Mouse (Mus musculus): ENCODE measurements around the gene Lyl1. TPM values are rescaled to one million over a fixed set of nuclear protein-coding genes. Genes with fewer than 3 reads are reported as not detected.

The Lyl1 gene
- total and polyA plus RNA-seq, 3 experiments: 2.7 to 8.2 (median 4.4) TPM

DNA sequence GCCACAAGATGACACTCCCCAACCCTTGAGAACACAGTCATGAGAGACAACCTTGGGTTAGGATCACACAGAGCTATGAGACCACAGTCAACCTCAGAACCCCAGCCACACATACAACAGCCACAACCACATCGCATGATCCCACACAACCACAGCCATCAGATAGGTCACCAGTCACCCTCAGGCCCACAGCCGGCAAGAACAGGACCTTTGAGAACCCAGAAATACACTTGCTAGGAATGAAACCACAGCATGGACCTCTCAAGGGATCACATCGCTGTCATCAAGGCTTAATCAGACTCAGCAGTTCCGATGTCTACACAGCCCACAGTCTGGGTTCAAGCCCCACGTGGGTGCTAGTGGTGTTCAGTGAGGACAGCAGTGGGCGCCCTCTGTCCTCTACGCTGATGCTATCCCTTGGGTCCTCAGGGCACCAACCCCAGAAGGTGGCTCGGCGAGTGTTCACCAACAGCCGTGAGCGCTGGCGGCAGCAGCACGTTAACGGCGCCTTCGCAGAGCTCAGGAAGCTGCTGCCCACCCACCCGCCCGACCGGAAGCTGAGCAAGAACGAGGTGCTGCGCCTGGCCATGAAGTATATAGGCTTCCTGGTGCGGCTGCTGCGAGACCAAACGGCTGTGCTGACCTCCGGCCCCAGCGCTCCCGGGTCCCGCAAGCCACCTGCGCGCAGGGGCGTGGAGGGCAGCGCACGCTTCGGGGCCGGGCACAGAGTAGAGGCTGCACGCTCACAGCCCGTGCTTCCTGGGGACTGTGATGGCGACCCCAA is 2.4 kb downstream of the Lyl1 start:
- no peak for DNase-seq

DNA sequence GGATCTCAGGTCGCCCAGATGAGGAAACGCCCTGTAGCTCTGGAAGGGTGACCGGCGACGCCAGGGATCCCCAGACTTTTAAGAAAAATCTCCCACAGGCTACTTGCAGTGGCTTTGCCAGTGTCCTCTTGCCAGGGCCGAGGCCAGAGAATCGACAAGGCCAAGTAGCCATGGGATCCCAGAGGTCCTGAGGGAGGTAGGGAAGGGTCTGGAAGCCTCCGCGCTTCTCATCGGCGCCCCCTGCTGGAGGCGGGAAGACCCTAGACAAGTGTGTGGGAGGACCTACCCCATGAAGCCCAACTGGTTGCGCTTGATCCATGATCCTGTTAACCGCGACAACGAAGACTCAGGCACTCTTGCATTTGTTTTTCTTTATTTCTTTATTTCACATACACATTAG is 3.1 kb downstream of the Lyl1 start:
- peak; percentile 78 for DNase-seq

DNA sequence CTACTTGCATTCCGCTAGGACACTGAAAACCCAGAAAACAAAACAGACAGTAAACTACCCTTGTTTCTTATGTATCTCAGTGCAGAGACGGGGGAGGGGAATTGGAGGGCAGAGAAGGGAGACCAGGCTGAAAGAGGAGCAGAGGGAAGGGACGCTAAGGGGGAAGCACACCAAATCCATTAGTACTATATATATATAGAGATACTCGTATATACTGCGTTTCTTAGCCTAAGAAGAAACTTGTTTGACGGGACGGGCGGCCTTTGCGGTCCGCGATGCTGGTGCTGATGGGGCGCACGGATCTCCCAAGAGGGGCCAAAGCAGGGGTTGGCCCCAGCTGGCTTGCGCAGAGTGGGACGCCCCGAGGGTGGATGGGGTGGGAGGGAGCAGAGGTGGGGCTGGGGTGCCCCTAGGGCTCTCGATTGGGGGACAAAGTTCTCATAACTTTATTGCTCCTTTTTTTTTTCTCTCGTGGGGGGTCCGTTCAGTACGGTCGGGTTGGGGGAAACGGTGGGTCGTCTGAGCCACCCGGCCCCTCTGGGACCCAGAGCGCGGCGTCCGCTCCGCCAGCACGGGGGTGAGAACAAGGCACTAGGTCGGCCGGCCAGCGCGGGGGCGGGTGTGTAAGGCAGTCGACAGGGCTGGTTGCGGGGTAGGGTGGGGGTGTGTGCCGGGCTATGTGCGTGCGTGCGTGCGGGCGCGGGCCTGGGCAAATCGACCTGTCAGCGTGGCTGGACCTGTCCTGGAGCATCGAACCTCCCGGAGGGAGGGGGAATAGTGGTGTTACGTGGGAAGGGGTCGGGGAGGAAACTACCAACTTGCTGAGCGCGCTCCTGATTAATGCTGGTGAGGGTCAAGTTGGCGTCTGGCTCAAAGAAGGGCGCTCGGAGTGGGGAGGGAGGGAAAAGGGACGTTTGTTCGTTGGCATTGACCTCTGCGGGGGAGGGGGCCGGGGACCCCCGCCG is 3.9 kb downstream of the Lyl1 start:
- no peak for DNase-seq

DNA sequence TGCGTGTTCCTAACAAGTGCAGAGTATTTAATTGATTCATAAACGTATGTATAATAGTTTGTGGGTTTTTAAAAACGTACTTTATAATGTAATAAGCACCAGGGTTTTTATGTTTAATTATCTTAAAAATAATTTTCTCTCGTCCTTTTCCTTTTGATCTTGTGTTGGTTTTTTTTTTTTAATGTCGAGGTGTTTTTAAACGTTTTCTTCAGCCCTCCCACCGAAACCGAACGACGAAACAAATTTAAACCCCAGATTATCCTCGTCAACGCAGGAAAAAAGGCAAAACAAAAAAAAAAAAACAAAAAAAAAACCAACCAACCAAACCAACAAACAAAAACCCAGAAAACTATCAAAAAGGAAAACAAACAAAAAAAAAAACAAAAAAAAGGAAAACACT is 4.7 kb downstream of the Lyl1 start:
- DNase-seq: no peak

DNA sequence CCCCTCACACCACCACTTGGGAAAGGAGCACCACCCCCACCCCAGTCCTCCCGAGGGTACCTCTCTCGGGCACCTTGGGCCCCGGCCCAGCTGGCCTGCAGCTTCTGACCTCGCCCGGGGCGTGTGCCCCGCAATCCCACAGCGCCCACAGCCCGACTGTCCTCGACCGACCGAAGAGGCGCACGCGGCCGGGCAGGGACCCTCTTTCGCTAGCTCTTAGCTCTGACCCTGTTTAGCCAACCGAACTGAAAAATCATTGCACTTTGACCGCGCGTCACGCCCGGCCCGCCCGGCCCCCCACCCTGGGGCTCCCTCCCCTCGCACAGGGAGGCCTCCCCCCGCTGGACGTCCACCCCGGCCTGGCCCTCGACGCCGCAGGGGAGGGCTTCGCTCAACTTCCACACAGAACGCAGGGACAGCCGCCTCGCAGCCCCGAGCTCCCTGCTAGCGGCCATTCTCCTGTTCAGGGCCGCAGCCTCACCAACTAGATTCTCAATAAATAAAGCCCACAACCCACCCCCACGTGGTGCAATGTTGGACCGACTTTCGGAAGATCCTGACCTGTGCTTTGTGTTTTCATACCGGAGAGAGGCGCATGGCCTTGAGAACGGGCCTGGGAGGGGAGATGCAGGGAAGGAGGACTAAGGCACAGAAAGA is 5.5 kb downstream of the Lyl1 start:
- peak; percentile 58 for DNase-seq

DNA sequence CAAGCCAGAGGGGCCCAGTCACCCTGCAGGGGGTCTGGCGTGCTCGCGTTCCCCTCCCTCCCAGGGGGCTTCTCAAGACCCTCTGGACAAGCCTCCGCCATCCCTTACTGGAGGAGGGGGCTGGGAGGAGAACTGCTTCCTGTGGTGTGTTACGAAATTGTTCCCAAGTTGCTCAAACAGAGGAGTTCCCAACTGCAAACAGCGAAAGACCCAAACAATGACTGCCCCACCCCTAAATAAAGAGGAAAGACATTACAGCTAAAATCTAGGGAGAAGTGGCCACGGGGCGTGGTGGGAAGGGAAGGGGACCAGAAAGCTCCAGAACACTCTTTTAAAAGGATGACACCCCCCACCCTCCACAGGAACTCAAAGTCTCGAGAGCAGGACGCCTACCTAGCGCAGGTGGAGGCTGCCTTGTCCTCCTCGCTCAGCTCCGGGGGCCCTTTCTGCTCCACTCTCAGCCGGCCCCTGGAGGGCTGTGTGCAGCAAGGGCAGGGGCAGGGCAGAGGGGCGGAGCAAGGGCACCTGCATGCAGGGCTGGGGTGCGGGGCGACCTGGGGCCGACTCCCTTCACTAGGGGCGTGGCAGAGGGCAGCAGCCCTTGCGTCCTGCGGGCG is 6.1 kb downstream of the Lyl1 start:
- peak; percentile 54 for DNase-seq

DNA sequence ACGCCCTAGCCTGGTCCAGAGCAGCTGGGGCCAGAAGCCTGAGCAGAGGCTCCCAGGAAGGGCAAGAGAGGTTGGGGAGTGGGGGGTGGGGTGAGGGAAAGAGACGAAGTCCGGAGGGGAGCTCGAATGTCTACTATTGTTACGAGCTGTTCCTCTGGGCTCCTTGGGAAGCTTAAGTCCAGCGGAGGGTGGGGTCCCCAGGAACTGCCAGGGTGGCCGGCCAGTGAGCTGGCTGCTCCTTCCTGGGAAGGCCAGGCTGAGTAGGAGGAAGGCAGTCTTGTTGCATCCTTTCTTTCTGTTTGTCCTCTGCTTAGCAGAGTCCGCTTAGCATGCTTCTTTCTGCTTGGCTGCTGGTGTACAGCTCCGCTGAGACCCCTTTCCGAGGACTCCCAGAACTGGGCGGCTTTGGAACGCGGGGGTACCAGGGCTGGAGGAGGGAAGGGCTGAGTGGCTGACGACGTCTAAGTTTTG is 6.8 kb downstream of the Lyl1 start:
- no peak for DNase-seq

DNA sequence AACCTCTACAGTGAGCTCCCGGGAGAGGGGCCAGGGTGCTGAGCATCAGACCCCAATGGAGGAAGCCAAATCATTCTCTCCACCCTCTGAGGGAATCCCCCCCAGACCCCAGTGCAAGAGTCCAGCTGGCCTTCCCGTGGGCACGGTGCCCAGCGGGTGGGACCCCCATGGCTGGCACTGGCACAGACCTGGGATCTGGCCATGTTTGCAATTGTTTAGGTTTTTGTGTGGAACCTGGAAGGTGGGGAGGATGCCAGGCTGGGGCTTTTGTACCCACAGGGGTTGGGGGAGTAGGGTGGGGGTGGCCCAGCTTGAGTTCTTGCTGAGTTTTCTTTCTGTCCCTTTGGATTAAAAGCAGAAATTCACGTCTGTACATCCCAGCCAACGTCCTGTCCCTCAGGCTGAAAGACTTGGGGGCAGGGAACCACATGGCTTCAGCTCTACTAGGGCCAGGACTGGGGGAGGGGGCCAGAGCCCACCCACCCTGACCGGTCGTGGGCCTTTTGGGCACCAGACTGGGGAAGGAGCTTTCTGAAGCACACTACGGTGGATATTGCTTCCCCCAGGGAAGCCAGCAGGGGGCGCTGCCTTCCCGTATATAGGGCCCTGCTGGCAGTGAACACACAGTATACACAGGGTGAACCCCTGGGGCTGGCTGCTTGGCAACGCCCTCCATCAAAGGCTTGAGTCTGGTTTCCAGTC is 7.7 kb downstream of the Lyl1 start:
- DNase-seq: peak; percentile 82

DNA sequence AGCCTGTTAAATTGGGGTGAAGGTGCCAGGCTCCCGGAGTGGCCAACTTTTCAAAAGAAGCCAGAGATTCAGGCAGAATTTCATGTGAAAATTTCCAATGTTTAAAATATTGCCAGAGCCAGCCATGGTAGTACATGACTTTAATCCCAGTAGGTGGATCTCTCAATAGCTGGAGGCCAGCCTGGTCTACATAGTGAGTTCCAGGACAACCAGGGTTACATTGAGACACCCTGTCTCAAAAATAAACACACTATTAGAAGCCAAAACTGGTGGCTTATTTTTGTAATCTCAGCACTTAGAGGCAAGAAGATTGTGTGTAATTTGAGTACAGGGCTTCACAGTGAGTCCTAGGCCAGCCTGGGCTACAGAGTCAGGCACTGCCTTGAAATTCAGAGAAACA is 8.7 kb downstream of the Lyl1 start:
- no peak for DNase-seq

DNA sequence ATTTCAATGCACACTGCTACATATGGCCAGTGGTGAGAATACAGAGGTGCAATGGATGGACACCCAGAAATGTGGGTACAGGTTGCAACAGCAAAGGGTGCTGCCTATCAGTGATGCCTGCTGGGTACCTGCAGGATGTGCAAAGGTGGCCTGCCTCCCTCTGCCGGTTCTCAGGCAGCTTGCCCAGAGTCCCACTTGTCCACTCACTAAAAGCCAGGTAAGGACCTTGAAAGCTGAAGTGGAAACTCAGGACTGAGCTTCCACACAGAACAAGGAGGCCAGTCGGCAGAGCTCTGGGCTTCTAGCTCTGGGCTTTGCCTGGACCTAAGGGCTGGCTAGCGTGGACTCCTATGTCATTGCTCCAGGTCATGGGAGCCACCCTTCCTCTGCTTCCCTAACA is 10.1 kb downstream of the Lyl1 start:
- no peak for DNase-seq

DNA sequence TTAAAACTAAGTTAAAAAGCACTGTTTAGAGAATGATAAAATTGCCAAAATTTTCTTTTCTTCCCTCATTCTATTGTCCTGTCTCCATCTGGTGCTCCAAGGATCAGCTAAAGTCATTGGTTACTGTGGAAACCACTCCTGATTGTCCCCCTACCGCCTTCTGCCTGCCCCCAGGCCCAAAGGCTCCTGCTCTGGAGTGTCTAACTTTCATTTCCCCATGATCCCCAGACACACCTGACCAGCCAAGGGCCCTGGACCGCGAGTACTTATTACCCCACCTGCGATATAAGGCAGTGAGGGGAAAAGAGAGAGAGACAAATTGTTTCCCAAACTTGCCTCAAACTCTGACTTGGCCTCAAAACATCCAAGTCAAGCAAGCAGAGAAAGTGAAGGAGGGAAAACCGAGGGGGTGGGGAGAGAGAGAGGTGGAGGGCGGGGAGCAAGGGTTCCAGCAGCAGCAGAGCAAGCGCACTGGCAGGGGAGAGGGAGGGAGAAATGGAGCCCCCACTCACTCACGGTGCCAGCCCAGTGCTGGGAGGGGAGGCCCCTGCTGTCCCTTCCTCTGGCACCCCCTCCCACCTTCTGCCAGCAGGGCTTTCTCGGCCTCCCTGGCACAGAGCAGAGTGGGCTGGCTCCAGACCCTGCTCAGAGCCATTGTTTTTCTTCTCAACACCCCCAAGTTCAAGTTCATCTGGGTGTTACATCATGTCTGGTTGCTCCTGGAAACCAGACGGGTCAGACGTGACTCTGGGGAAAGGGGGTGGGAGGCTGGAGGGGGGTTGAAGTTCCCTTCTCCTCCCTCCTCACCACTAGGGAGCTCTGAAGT is 10.9 kb downstream of the Lyl1 start:
- DNase-seq: no peak

DNA sequence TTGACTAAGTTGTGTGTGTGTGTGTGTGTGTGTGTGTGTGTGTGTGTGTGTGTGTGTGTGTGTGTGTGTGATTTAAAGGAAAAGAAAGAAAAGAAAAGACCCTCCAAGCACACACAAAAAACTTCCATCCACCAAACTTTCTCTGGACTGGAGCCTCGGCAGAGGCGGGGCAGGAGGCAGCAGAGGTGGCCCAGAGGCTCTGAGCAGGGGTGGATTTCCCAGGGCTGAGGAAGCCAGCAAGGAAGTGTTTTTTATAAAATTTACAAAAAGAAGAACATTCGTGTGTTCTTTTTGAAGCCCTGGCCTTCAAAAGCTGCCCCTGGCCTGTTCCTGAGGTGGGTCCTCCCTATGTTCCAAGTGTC is 11.5 kb downstream of the Lyl1 start:
- no peak for DNase-seq

DNA sequence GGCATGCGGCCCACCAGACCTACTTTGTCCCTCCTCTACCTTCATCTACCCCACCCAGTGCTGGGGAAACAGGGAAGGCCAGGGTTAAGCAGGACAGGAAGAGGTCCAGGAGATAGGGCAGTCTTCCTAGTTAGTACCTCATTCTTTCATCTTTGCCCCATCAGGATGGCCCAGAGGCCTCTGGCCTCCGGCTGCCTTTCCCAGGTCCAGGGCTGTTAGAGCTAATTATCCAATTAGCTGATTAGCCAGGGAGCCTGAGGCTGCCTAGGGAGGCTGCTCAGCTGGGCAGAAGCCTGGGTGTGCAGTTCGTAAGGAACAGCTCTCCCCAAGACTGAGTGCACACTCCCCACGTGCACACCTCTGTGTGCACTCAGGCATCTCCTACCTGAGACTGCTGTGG is 12.1 kb downstream of the Lyl1 start:
- DNase-seq: no peak

DNA sequence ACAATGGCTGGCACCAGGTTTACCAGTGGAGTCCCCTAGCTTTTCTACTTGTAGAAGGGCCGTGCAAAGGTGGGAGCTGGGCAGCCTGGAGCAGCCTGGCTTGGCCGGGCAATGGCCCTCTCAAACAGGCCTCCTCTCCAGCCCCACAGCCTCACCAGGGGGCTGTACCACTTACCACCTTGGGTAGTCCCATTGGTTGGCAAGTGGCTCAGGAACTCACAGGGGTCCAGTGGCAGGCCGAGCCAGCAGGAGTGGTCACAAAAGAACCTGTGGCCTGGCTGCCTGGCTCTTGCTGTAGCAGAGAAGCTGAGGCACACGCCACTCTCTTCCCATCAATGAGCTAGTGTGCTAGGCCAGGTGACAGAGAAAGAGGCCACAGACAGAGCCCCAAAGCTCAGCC is 12.9 kb downstream of the Lyl1 start:
- DNase-seq: no peak

DNA sequence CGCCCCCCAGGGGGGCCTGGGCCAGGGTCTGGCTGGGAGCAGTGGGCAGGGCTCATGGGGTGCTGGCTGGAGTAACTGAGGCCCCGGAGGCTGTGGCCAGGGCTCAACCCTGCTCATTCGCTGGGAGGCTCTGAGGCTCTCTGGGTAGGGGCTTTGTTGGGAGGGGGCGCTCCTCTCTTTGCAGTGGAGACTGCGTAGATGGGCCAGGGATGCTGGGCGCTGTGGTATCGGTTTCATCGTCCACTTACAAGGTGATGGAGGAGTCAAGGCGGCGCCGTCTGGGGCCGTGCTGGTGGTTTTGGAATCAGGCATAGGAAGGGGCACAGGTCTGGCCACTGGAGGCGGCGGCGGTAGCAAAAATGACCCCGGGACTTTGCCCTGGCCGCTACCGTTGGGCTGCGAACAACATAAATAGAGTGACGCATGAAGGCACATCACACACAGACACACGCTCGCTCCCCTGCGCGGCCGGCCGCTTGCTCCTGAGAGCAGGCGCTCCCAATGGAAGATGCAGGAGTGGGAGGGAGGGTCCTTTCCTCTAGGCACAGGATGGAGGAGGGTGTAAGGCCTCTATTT is 14.7 kb downstream of the Lyl1 start:
- no peak for DNase-seq

DNA sequence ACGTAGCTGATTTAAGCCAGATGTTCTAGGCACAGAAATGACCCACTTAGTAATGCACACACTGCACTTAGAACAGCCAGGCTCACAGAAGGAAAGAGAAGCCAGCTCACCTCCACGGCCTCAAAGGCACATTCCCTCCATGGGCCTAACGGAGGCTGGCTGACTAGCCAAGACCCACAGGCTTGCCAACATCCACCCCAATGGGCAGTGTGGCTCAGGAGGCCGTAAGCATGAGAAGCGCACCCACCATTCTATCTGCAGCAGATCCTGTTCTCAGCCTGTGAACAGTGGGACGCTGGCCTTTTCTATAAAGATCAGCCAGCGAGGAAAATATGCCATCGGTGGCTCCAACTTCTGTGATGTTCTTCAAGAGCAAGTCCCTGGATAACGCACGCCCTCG is 15.5 kb downstream of the Lyl1 start:
- no peak for DNase-seq

DNA sequence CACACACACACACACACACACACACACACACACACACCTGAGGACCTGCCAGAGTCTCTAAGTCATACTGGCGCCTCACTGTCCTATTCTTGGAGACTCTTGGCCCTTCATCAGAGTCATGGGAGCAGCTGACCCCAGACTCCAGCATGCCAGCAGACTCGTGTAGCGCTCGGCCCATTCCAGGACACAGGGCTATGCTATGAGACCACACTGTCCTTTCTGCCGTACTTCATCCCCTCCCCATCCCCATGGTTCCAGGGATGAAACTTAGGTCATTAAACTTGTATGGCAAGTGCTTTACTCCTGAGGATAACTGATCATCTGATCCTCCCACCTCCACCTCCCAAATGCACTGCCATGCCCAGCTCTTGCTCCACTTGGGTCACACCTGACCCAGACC is 17.2 kb downstream of the Lyl1 start:
- DNase-seq: no peak

DNA sequence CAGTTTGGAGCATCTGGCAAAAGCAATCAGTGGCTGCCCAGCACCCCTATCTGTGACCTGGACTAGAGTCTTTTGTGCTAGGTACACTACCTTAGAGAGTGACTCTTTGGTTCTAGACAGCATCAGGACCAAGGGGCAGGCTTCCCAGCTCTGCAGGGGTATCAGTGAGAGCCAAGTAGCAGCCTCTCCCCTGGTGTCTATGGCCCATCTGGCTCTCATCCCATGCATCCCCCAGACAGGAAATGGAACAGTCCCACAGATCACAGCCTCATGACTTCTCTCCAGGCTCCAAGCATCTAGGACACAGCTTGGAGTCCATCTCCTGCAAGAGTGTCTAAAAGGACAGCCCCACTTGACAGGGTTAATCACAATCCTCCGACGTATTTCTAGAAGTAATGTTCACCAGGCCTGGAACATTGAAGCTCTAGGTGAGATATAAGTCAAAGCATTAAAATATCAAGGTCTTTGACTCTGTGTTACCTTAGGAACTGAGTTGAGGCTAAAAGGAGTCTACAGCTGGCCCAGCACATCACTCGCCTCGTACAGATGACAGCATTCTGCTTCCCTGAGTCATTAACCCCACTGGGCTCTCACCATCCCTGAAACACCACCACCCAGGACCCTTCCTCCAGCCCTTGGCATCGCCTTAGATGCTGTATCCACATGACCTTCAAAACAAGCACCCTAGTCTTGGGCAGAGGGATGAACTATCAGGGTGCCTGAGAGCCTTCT is 17.9 kb downstream of the Lyl1 start:
- DNase-seq: no peak

DNA sequence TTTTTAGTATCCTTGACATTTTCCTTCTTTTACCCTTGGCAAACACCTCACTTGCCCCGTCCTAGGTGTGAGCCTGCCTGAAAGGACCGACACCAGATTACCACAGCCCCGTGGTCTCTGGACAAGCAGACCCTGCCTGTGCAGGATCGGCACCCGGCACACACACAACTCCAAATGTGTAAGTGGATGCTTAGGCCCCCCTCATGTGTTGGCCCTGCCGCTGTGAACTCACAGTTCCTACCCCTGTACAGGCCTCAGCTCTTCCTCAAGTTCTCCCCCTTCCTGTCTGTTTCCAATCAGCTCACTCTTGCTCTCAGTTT is 21.2 kb downstream of the Lyl1 start:
- DNase-seq: no peak
